Mouse (Mus musculus) heart, embryonic 16.5 days (tissue): ENCODE data around the gene Stk19. TPM values are rescaled to one million over a fixed set of nuclear protein-coding genes. Genes with fewer than 3 reads are reported as not detected.
A peak's percentile ranks its signal among the peaks of the same experiment; 100 is the strongest.

Experiments used
- ATAC-seq: fragments of 200-750 bp; cut with Nextera tagmentation; replicated peaks from 2 replicates; pipeline ENCODE4 v1.8.0; 2017; ENCODE audit warnings: moderate number of reproducible peaks; ENCODE audit not compliant: insufficient read depth, low FRiP score; ENCODE audit errors: extremely low read depth
- H3K27ac ChIP-seq: fragments of 300-500 bp; sonication (generic); 2 replicates; pipeline ENCODE4 v1.5.1; 2014; ENCODE audit warnings: mild to moderate bottlenecking, low read length, control low read depth, moderate library complexity
- H3K27me3 ChIP-seq: fragments of 300-500 bp; sonication (generic); 2 replicates; pipeline ENCODE4 v1.6.1; 2014; ENCODE audit warnings: low read length, mixed read lengths; ENCODE audit not compliant: control insufficient read depth, insufficient read depth
- H3K36me3 ChIP-seq: fragments of 300-500 bp; sonication (generic); 2 replicates; pipeline ENCODE4 v1.6.1; 2014; ENCODE audit not compliant: control insufficient read depth, insufficient read depth
- H3K4me1 ChIP-seq: fragments of 300-500 bp; sonication (generic); 2 replicates; pipeline ENCODE4 v1.6.1; 2014; ENCODE audit warnings: low read length, mixed read lengths; ENCODE audit not compliant: control insufficient read depth, insufficient read depth
- H3K4me2 ChIP-seq: fragments of 300-500 bp; sonication (generic); 2 replicates; pipeline ENCODE4 v1.6.1; 2014; ENCODE audit warnings: low read depth, mild to moderate bottlenecking, control low read depth, low read length
- H3K4me3 ChIP-seq: fragments of 300-500 bp; sonication (generic); 2 replicates; pipeline ENCODE4 v1.5.1; 2014; ENCODE audit warnings: mild to moderate bottlenecking, control low read depth, low read length
- H3K9ac ChIP-seq: fragments of 300-500 bp; sonication (generic); 2 replicates; pipeline ENCODE4 v1.6.1; 2014; ENCODE audit warnings: low read length, control low read depth
- H3K9me3 ChIP-seq: fragments of 300-500 bp; sonication (generic); replicated peaks from 2 replicates; pipeline ENCODE4 v1.6.1; 2016; ENCODE audit warnings: low read length; ENCODE audit not compliant: control insufficient read depth
- WGBS: fragments of 180-500 bp; shearing (Covaris S2); extraction: QIAGEN DNeasy Blood & Tissue Kit; methylation state at CpG from one replicate; pipeline ENCODE4 v1.1.7; 2014; 5-methylcytosine and 5-hydroxymethylcytosine counted together
- polyA plus RNA-seq: library from polyadenylated mRNA; unstranded; fragments of >200 nt; fragmentation: Nextera tagmentation; extraction: Ambion mirVana; gene quantifications from 2 replicates; pipeline ENCODE4 v1.2.1, GENCODE M21; 2015

The Stk19 gene
- polyA plus RNA-seq, 1 experiment from 2014 or later: 17.1 TPM

DNA sequence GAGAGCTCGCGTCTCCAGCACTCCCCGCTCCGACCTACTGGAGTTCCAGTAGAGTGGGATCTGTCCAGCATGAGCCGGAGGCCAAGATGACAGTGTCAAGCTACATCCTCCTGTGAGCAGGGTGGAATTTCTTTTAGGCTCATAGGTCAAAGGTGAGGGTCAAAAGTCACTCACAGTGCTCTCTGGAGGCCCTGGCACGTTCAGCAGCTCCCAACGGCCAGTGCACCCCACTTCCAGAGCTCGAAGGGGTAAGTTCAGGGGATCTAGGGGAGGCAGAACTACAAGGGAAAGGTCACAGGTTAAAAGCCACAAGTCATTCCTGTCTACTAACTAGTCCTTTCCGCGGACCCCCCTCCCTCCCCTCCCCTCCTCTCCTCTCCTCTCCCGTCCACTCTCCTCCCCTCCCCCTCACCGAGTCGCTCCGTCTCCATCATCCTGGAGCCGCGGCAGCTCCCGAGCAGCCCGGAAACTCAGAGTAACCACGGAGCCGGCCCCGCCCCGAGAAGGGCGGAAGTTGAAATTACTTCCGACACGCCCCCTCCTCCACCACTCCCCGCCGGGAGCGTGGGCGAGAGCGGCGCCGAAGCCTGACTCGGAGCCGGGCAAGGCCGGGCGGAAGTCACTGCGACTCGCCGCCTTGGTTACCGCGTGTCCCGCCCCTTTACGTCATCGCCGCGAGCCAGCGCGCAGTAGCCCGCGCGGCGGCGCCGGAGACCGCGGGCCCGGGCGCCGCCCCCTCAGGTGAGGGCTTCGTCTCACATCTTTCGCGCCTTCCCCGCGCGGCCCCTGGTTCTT is 13.2 kb upstream of the Stk19 start, which contains the start of the genes Skiv2l and Nelfe:
Gene Skiv2l, minus strand, starts transcription at position 489 of the 795 bp plus-strand sequence.
Gene Nelfe, plus strand, starts transcription at position 670 of the 795 bp plus-strand sequence.
- H3K4me1 ChIP-seq: peaks cover 13% of the 10 kb centered on the region
- H3K27me3 ChIP-seq: no peaks in the 10 kb centered on the region
- H3K9me3 ChIP-seq: no peaks in the 10 kb centered on the region
- peak within 1 kb of the TSS; percentile 91 for H3K4me2 ChIP-seq
- peak within 1 kb of the TSS; percentile 92 for H3K9ac ChIP-seq
- H3K36me3 ChIP-seq: peaks cover 33% of the 10 kb centered on the region
- WGBS: under 1% methylated on average over 65 of the region's 65 CpGs
- H3K27ac ChIP-seq: no peak within 1 kb of the TSS
- ATAC-seq: peak; percentile 97
- H3K4me3 ChIP-seq: peak within 1 kb of the TSS; percentile 86

DNA sequence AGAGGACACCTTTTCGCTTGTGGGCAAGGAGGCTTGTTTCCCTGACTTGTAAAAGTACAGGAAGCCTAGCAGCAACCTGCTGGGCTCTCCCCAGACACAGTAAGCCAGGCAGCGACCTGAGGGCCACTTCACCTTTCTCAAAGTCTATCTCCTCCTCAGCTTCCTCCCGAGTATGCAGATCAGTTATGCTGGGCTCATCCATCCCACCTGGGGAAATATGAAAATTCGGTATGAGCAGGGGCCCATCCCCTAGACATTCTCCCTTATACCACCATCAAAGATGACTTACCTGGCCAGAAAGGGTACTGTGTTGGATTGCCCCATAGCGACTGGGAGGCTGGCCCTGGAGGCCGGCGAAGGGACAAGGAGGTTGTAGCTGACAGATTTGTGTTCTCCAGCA is 10.9 kb upstream of the Stk19 start:
- Histone ChIP-seq H3K9me3 (no peaks in the 10 kb centered on the region), H3K4me1 (peaks cover 13% of the 10 kb centered on the region), H3K4me3 (no peak overlapping the region), H3K36me3 (peaks cover 22% of the 10 kb centered on the region), H3K9ac (no peak overlapping the region), H3K27me3 (no peaks in the 10 kb centered on the region), H3K4me2 (no peak overlapping the region), H3K27ac (no peak overlapping the region)
- WGBS: 87% methylated on average over 7 of the region's 7 CpGs
- no peak for ATAC-seq

DNA sequence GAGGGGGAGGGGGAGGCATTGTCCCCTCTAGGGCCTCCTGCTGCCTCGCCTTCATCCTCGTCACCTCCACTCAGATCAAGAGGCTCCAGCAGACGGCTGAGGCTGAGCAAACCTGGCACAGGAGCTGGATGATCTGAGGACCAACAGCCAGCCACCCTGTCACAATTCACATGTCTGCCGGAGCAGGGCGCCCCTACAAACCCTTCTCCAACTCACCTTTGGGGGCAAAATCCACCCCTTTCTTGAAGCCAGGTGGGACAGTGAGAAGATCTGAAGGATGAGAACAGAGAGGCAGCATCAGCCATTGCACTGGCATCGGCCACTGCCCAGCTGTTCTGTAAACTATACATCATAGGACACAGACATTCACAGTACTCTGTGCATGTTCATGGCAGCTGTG is 10.4 kb upstream of the Stk19 start:
- Histone ChIP-seq H3K27me3 (no peaks in the 10 kb centered on the region), H3K4me1 (peaks cover 13% of the 10 kb centered on the region), H3K27ac (no peak overlapping the region), H3K4me2 (no peak overlapping the region), H3K36me3 (peaks cover 18% of the 10 kb centered on the region), H3K4me3 (no peak overlapping the region), H3K9ac (no peak overlapping the region), H3K9me3 (no peaks in the 10 kb centered on the region)
- 86% methylated on average over 6 of the region's 6 CpGs for WGBS
- ATAC-seq: no peak

DNA sequence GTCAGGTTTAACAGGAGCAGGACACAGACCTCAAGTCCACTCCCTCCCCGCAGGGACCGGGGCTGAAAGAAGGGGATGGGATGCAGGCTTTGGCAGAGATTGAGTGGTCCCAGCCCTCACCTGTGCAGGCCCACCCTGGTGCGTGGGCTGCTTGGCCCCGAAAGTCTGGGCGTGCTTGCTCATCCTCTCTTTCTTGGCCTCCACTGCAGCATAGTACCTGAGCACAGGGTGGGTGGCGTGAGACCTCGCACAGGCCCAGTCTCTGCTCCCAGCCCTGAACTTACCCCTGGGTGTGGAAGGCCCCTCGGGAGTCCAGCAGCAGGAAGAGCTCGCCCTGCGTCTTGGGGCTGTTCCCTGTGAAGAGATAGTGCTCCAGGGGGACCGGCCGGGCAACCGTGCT is 8.1 kb upstream of the Stk19 start:
- Histone ChIP-seq H3K4me2 (no peak overlapping the region), H3K36me3 (peaks cover 29% of the 10 kb centered on the region), H3K4me1 (peaks cover 4% of the 10 kb centered on the region), H3K9me3 (no peaks in the 10 kb centered on the region), H3K9ac (no peak overlapping the region), H3K27me3 (no peaks in the 10 kb centered on the region), H3K27ac (no peak overlapping the region), H3K4me3 (no peak overlapping the region)
- ATAC-seq: no peak
- WGBS: 87% methylated on average over 13 of the region's 13 CpGs

DNA sequence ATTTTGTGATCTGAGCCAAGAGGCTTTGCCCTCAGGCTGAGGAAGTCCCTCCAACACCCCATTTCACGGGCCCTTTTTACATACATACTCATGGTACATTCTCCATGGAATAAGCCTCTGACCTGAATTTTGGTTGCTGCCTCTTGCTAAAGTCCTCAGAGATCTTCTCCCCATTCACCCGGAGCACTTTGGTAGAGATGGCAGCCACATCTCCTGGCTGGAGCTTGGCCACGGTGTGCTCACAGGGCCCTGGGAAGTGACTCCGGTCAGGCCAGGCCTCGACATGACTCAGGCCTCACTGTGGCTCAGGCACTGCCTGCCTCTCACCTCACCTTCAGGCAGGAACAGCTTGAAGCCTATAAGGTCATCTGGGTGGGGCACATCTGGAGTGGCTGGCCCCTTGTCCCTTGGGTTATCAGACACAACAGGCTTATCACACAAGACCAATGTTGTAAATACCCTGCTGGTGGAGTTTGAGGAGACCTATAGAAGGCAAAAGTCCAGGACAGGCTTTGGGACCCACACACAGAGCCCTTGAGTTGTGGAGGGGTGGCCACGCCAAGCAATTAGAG is 4.1 kb upstream of the Stk19 start:
- 80% methylated on average over 6 of the region's 6 CpGs for WGBS
- Histone ChIP-seq H3K27me3 (no peaks in the 10 kb centered on the region), H3K4me3 (no peak overlapping the region), H3K4me2 (no peak overlapping the region), H3K4me1 (peaks cover 15% of the 10 kb centered on the region), H3K27ac (no peak overlapping the region), H3K9me3 (no peaks in the 10 kb centered on the region), H3K36me3 (peaks cover 25% of the 10 kb centered on the region), H3K9ac (no peak overlapping the region)
- no peak for ATAC-seq

DNA sequence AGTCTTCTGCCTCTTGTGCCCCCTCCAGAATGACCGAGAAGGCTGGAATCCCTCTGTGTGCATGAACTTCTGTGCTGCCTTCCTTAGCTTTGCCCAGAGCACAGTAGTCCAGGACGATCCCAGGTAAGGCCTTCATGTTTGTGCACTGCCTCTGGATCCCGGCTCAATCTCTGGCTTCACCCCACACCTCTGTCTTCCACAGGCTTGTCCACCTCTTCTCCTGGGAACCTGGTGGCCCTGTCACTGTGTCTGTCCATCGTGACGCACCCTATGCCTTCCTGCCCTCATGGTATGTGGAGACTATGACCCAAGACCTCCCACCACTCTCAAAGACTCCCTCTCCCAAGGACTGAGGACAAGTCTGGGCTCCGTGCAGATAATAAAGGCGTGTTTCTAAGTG is 2.0 kb upstream of the Stk19 start:
- Histone ChIP-seq H3K4me3 (no peak overlapping the region), H3K27ac (no peak overlapping the region), H3K27me3 (no peaks in the 10 kb centered on the region), H3K4me1 (peaks cover 18% of the 10 kb centered on the region), H3K9me3 (no peaks in the 10 kb centered on the region), H3K4me2 (no peak overlapping the region), H3K36me3 (peaks cover 25% of the 10 kb centered on the region), H3K9ac (no peak overlapping the region)
- no peak for ATAC-seq
- WGBS: 87% methylated on average over 7 of the region's 7 CpGs

DNA sequence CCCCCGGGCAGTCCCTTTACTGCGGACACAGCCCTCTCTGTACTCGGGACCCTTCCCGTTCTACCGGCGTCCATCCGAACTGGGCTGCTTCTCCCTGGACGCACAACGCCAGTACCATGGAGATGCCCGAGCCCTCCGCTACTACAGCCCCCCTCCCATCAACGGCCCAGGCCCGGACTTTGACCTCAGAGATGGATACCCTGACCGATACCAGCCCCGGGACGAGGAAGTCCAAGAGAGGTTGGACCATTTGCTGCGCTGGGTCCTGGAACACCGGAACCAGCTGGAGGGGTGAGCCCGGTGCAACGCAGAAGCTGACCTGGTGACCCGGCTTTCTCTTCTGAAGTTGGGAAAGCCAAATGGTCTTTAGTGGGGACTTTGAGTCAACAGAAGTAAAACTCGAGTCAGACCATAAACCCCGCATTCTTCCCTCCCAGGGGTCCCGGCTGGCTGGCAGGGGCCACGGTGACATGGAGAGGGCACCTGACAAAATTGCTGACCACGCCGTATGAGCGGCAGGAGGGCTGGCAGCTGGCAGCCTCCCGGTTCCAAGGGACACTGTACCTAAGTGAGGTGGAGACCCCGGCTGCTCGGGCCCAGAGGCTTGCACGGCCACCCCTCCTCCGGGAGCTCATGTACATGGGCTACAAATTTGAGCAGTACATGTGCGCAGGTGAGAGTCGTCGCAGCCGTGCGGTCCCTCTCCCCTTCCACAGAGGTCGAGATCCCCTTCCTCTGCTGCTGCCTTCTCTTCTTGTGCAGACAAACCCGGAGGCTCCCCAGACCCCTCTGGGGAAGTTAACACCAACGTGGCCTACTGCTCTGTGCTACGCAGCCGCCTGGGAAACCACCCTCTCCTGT is 949 bp upstream of the Stk19 start:
- no peak for ATAC-seq
- H3K27me3 ChIP-seq: no peaks in the 10 kb centered on the region

DNA sequence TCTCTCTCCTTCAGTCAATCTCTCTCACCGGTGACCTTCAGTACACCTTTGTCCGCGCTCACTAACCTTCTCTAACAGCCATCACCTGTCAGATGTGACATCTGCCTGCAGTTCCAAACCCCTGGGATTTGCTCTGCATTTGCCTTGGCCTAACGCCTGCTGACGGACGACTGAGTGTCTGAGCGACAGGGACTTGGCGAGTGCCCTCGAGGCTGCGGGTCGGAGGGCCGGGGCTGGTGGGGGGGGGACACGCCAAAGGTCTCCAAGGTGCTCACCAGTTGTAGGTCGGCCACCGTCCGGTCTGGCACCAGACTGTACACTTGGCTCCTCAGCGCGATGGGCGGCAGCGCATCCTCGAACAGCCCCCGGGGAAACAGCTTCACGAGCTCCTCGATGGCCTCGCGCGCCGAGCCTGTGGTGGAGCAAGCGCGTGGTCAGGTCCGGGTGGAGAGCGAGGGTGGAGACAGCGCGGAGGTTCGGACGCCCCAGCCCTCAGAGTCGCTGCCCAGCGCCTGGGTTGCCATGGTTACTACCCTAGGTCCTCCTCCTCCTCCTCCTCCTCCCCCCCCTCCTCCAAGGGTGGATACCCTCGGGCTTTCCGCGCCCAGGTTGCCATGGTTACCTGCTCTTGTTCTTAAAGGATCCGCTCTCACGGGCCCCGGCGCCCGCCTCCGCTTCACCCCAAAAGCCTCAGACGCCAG is 440 bp downstream of the Stk19 start:
- ATAC-seq: peak; percentile 60
- Histone ChIP-seq H3K4me2 (peak overlapping the region; percentile 98), H3K27me3 (no peaks in the 10 kb centered on the region), H3K4me3 (peak overlapping the region; percentile 81), H3K9me3 (no peaks in the 10 kb centered on the region), H3K9ac (peak overlapping the region; percentile 75), H3K36me3 (peaks cover 24% of the 10 kb centered on the region), H3K4me1 (peaks cover 18% of the 10 kb centered on the region), H3K27ac (peak overlapping the region; percentile 59)
- 4% methylated on average over 48 of the region's 48 CpGs for WGBS

More for the DNA sequence above, 949 bp upstream of the Stk19 start:
- Histone ChIP-seq H3K9ac (peak overlapping the region; percentile 75), H3K4me2 (peak overlapping the region; percentile 98), H3K27ac (peak overlapping the region; percentile 59), H3K4me1 (peaks cover 18% of the 10 kb centered on the region), H3K4me3 (peak overlapping the region; percentile 81), H3K36me3 (peaks cover 18% of the 10 kb centered on the region), H3K9me3 (no peaks in the 10 kb centered on the region)
- WGBS: 35% methylated on average over 43 of the region's 43 CpGs
